Mouse (Mus musculus): Measurements from ENCODE around the gene Tmprss15.

Tmprss15 gene

DNA sequence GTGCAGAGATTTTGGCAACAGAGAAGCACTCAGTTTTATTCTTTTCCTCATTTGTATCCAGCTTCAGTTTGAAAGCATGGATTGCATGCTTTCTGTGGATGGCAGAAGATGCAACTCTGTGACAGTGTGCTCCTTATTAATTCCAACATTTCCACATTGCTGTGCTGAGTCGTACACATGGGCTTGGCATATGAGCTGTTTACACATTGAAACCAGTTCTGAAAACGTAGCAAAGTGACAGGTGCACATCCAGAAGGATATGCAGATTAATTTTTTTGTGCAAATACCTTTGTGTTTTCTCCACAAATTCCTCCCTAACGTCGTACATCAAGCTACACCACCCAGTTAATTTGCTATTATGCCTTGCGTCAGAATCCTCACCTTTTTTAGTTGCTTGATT is 168.3 kb downstream of the Tmprss15 start:
- DNase-seq (ENCODE audit: extremely low read depth, low read depth): no peak

All from MEL-GATA-1-ER (cell line).